Comparison of ENCODE assay signal across 8 mouse cellular contexts in the genomic region with DNA sequence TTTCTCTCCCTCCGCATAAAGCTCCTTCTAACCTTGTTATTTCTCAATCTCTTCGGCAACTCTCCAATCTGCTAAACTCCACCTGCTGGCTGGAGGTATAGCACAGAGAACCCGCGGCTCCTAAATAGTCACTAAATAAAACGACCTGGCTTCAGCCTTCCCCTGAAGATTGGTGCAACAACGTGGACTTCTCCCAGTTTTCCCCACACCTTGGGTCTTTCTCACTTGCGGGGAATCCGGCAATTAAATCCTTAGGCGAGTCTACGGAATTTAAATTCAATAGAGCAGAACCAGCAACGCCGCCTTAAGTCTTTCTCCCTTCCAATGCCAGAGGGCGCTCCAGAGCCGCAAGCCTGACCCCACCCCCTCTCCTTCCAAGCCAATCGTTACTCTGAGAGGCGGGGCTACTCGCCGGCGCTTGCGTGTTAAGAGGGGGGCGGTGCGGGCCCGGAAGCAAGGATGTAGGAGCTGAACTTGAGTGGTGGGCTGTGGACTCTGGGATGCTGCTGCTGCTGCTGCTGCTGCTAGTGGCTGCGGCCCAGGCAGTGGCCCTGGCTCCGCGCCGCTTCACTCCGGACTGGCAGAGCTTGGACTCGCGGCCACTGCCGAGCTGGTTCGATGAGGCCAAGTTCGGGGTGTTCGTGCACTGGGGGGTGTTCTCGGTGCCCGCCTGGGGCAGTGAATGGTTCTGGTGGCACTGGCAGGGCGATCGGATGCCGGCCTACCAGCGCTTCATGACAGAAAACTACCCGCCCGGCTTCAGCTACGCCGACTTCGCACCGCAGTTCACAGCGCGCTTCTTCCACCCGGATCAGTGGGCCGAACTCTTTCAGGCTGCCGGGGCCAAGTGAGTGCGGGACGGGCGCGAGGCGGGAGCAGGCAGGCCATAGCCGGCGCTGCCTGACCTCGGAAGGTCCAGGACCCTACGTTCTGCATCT. TPM values are rescaled to one million over a fixed set of nuclear protein-coding genes. Genes with fewer than 3 reads are reported as not detected.
DNase-seq lines count a peak whose midpoint lies in the region; ATAC-seq lines count a peak whose summit lies in the region.

A gene (plus strand): TSS at position 432 of the 938 bp plus-strand sequence.

- peak; percentile 95 for DNase-seq in NIH3T3 (ENCODE audit: low read depth)
- DNase-seq in cerebellum, postnatal 10 days = peak; percentile 98 to 99
- peak; percentile 93 to 94 for DNase-seq in frontal cortex, postnatal 10 days (ENCODE audit: low spot score in 2 of 2)
- DNase-seq in layer of hippocampus, postnatal 14 days (ENCODE audit: low spot score in 2 of 2) = peak; percentile 96 to 97
- DNase-seq in lung, postnatal 14 days = peak; percentile 98
- DNase-seq in retina, adult 2 months (ENCODE audit: low read depth, low spot score) = peak; percentile 85
- DNase-seq in thymus, postnatal 36 days = peak; percentile 97 to 98

- peaks cover 8% of the 10 kb centered on the region; the same call in 1 of the 2 replicates for H3K36me3 ChIP-seq in hindbrain, embryonic 12.5 days

- peak; percentile 96 for ATAC-seq in hindbrain, embryonic 12.5 days (ENCODE audit: low FRiP score)

- peaks cover 17% of the 10 kb centered on the region for H3K4me1 ChIP-seq in hindbrain, embryonic 12.5 days

- H3K9ac ChIP-seq in hindbrain, embryonic 12.5 days = peak within 1 kb of the TSS; percentile 82

- peak within 1 kb of the TSS; percentile 76 for H3K4me3 ChIP-seq in hindbrain, embryonic 12.5 days

- peak within 1 kb of the TSS; percentile 86 for H3K27ac ChIP-seq in hindbrain, embryonic 12.5 days

- H3K9me3 ChIP-seq in hindbrain, embryonic 12.5 days (replicated peaks) = no peaks in the 10 kb centered on the region

- H3K27me3 ChIP-seq in hindbrain, embryonic 12.5 days = no peaks in the 10 kb centered on the region

- peak within 1 kb of the TSS; percentile 88 for H3K4me2 ChIP-seq in hindbrain, embryonic 12.5 days (replicated peaks)

- 2% methylated on average over 60 of the region's 60 CpGs for WGBS in hindbrain, embryonic 12.5 days

RNA-seq across cellular contexts. Expression of the gene that starts here (rescaled TPM):
- 50.2 and 54.1 TPM in 2 replicates for polyA plus RNA-seq in hindbrain, embryonic 12.5 days (2016; fragmentation: Nextera tagmentation; extraction: Ambion mirVana)
- total RNA-seq in layer of hippocampus, postnatal 14 days (2021) = 10 to 100 TPM; 48.9 to 52.6 TPM

Comparison
In these comparisons a context has a peak if more than half of its experiments do, and no peak if none do; other contexts are left out.
1. Peak in every context shown above with its lines: DNase-seq, ATAC-seq, H3K4me3 ChIP-seq and H3K27ac ChIP-seq.